Comparison of ENCODE assay signal across 8 mouse cellular contexts in genomic region chr11:69655264-69656064, GRCm38 (mm10). TPM values are rescaled to one million over a fixed set of nuclear protein-coding genes. Genes with fewer than 3 reads are reported as not detected.
A peak's percentile ranks its signal among the peaks of the same experiment; 100 is the strongest.
DNase-seq lines count a peak whose midpoint lies in the region; ATAC-seq lines count a peak whose summit lies in the region.

Gene Sox15, plus strand, starts transcription at chr11:69655314.

- peak within 1 kb of the TSS; percentile 42; the same call in 1 of the 2 replicates for H3K27ac ChIP-seq in hindbrain, embryonic 13.5 days

- peak; percentile 50; the same call in 1 of the 2 replicates for ATAC-seq in hindbrain, embryonic 13.5 days (ENCODE audit: low FRiP score)
- ATAC-seq in megakaryocyte progenitor cell, adult 5-6 weeks (replicated peaks; ENCODE audit: poor library complexity) = peak; percentile 63

- DNase-seq in adrenal gland, adult 18-20 months (ENCODE audit: low spot score in 2 of 2) = peak; percentile 59 to 62
- no peak for DNase-seq in adrenal gland, postnatal 4 days (ENCODE audit: low spot score in 2 of 2)
- peak; percentile 74 for DNase-seq in cerebellum, adult 9-10 months
- peak; percentile 85 for DNase-seq in forelimb bud, embryonic 11.5 days (ENCODE audit: low read depth, low spot score)
- DNase-seq in left cerebral cortex, postnatal 25 days (ENCODE audit: low spot score in 2 of 2) = peak; percentile 75 to 78
- peak; percentile 42 for DNase-seq in skeletal muscle tissue, adult 2 months (ENCODE audit: low read depth, low spot score)

- peaks cover 73% of the 10 kb centered on the region for H3K36me3 ChIP-seq in hindbrain, embryonic 13.5 days

- H3K9ac ChIP-seq in hindbrain, embryonic 13.5 days = 0 out of 2 replicates have a peak within 1 kb of the TSS, but pooled peaks have one; percentile 46

- no peak within 1 kb of the TSS for H3K4me2 ChIP-seq in hindbrain, embryonic 13.5 days

- H3K4me1 ChIP-seq in hindbrain, embryonic 13.5 days (replicated peaks) = peaks cover 23% of the 10 kb centered on the region

- H3K27me3 ChIP-seq in hindbrain, embryonic 13.5 days = no peaks in the 10 kb centered on the region

- 0 out of 2 replicates have a peak within 1 kb of the TSS, but pooled peaks have one; percentile 4 for H3K4me3 ChIP-seq in hindbrain, embryonic 13.5 days

- 21% methylated on average over 34 of the region's 34 CpGs for WGBS in hindbrain, embryonic 13.5 days

- no peaks in the 10 kb centered on the region for H3K9me3 ChIP-seq in hindbrain, embryonic 13.5 days

- intact Hi-C loops in left cerebral cortex, postnatal 25 days (cut with DNase I) = loop anchor here (2.0 kb wide), 1 partner anchor 17 kb away; no protein-coding TSS in a partner anchor

RNA-seq across cellular contexts. Expression of gene Sox15, which starts in this region (rescaled TPM):
- total RNA-seq in adrenal gland, adult 18-20 months (2021) = not detected
- total RNA-seq in adrenal gland, postnatal 4 days (2021) = under 1 TPM; 0.62 to 0.73 TPM
- polyA plus RNA-seq in hindbrain, embryonic 13.5 days (2015; fragmentation: Nextera tagmentation; extraction: Ambion mirVana) = not detected in 2 replicates
- total RNA-seq in left cerebral cortex, postnatal 25 days (2021) = not detected
- total RNA-seq in megakaryocyte progenitor cell, adult 5-6 weeks (2015) = not detected in 2 replicates
- 0.95 TPM in 1 of 2 replicates, not detected in the other for total RNA-seq in megakaryocyte progenitor cell, adult 5-6 weeks (2017)

Comparison
In these comparisons a context has a peak if more than half of its experiments do, and no peak if none do; other contexts are left out.
1. Peak in DNase-seq in adrenal gland, adult 18-20 months; RNA of the gene not detected or under 1 TPM.
2. Peak in ATAC-seq, H3K4me3 ChIP-seq, H3K27ac ChIP-seq and H3K9ac ChIP-seq in hindbrain, embryonic 13.5 days; RNA of the gene not detected or under 1 TPM.
3. Peak in DNase-seq in left cerebral cortex, postnatal 25 days; RNA of the gene not detected or under 1 TPM.
4. Peak in ATAC-seq in megakaryocyte progenitor cell, adult 5-6 weeks; RNA of the gene not detected or under 1 TPM.
5. DNase-seq: peak in cerebellum, adult 9-10 months (single experiment), forelimb bud, embryonic 11.5 days (single experiment) and skeletal muscle tissue, adult 2 months (single experiment); none in adrenal gland, postnatal 4 days (0 of 2).